In genomic region chr3:132085112-132085822, GRCm38 (mm10) we compare ENCODE assay signal across 8 mouse cellular contexts. TPM values are rescaled to one million over a fixed set of nuclear protein-coding genes. Genes with fewer than 3 reads are reported as not detected.
A peak's percentile ranks its signal among the peaks of the same experiment; 100 is the strongest.
DNase-seq lines count a peak whose midpoint lies in the region; ATAC-seq lines count a peak whose summit lies in the region.

Dkk2 (plus strand) TSS chr3:132085292.

- H3K9ac ChIP-seq in hindbrain, embryonic 13.5 days = peak within 1 kb of the TSS; percentile 66
- peak within 1 kb of the TSS; percentile 44 for H3K9ac ChIP-seq in neural tube, embryonic 15.5 days (replicated peaks)

- H3K27me3 ChIP-seq in embryonic facial prominence, embryonic 10.5 days (replicated peaks; ENCODE audit: low read depth, poor library complexity, severe bottlenecking) = peaks cover 41% of the 10 kb centered on the region
- H3K27me3 ChIP-seq in hindbrain, embryonic 13.5 days = peaks cover 38% of the 10 kb centered on the region
- peaks cover 27% of the 10 kb centered on the region for H3K27me3 ChIP-seq in neural tube, embryonic 15.5 days (replicated peaks)

- WGBS in embryonic facial prominence, embryonic 10.5 days = under 1% methylated on average over 33 of the region's 33 CpGs
- WGBS in hindbrain, embryonic 13.5 days = under 1% methylated on average over 33 of the region's 33 CpGs
- under 1% methylated on average over 33 of the region's 33 CpGs for whole genome bisulfite sequencing in neural tube, embryonic 15.5 days

- peak; percentile 4 to 17 for DNase-seq in layer of hippocampus, postnatal 10 days (ENCODE audit: low spot score in 2 of 2)
- no peak for DNase-seq in layer of hippocampus, adult 9-10 months (ENCODE audit: low spot score)
- DNase-seq in embryonic facial prominence, embryonic 10.5 days (ENCODE audit: low spot score) = peak; percentile 72
- peak; percentile 17 for DNase-seq in liver

- H3K27ac ChIP-seq in embryonic facial prominence, embryonic 10.5 days (replicated peaks) = peak within 1 kb of the TSS; percentile 76
- no peak within 1 kb of the TSS for H3K27ac ChIP-seq in hindbrain, embryonic 13.5 days
- H3K27ac ChIP-seq in neural tube, embryonic 15.5 days (replicated peaks) = no peak within 1 kb of the TSS

- peak within 1 kb of the TSS; percentile 97 for H3K4me2 ChIP-seq in hindbrain, embryonic 13.5 days
- H3K4me2 ChIP-seq in neural tube, embryonic 15.5 days = peak within 1 kb of the TSS; percentile 99

- ATAC-seq in hindbrain, embryonic 13.5 days (ENCODE audit: low FRiP score) = peak; percentile 31; the same call in 1 of the 2 replicates
- ATAC-seq in neural tube, embryonic 15.5 days (ENCODE audit: low FRiP score) = peak; percentile 16; the same call in 1 of the 2 replicates
- no peak for ATAC-seq in frontal cortex, adult (ENCODE audit: low TSS enrichment)
- no peak for ATAC-seq in erythroblast, adult 5-6 weeks (replicated peaks; ENCODE audit: low FRiP score, poor library complexity, severe bottlenecking)

- no peaks in the 10 kb centered on the region for H3K36me3 ChIP-seq in embryonic facial prominence, embryonic 10.5 days (replicated peaks)
- H3K36me3 ChIP-seq in hindbrain, embryonic 13.5 days = no peaks in the 10 kb centered on the region
- no peaks in the 10 kb centered on the region for H3K36me3 ChIP-seq in neural tube, embryonic 15.5 days

- H3K4me1 ChIP-seq in embryonic facial prominence, embryonic 10.5 days = peaks cover 39% of the 10 kb centered on the region
- H3K4me1 ChIP-seq in hindbrain, embryonic 13.5 days (replicated peaks) = peaks cover 41% of the 10 kb centered on the region
- H3K4me1 ChIP-seq in neural tube, embryonic 15.5 days = peaks cover 41% of the 10 kb centered on the region

- peak within 1 kb of the TSS; percentile 66 for H3K4me3 ChIP-seq in embryonic facial prominence, embryonic 10.5 days
- peak within 1 kb of the TSS; percentile 50 for H3K4me3 ChIP-seq in hindbrain, embryonic 13.5 days
- peak within 1 kb of the TSS; percentile 46 for H3K4me3 ChIP-seq in neural tube, embryonic 15.5 days (replicated peaks)

- H3K9me3 ChIP-seq in embryonic facial prominence, embryonic 10.5 days = no peaks in the 10 kb centered on the region
- no peaks in the 10 kb centered on the region for H3K9me3 ChIP-seq in hindbrain, embryonic 13.5 days
- H3K9me3 ChIP-seq in neural tube, embryonic 15.5 days (replicated peaks) = no peaks in the 10 kb centered on the region

RNA-seq across cellular contexts. Expression of gene Dkk2, which starts in this region (rescaled TPM):
- total RNA-seq in layer of hippocampus, postnatal 10 days (2021) = 1 to 10 TPM in 1 of 2 experiments, under 1 TPM in 1; 0.96 to 1.0 TPM
- 5.7 and 12.1 TPM in 2 replicates for polyA plus RNA-seq in embryonic facial prominence, embryonic 10.5 days (2016; fragmentation: Nextera tagmentation; extraction: Ambion mirVana)
- polyA plus RNA-seq in hindbrain, embryonic 13.5 days (2015; fragmentation: Nextera tagmentation; extraction: Ambion mirVana) = 2.4 and 5.7 TPM in 2 replicates
- polyA plus RNA-seq in neural tube, embryonic 15.5 days (2015; fragmentation: Nextera tagmentation; extraction: Ambion mirVana) = 1.9 and 2.9 TPM in 2 replicates
- total RNA-seq in erythroblast, adult 5-6 weeks (2015; ENCODE audit: low replicate concordance) = not detected in 2 replicates
- total RNA-seq in erythroblast, adult 5-6 weeks (2017; ENCODE audit: low replicate concordance) = not detected in 2 replicates

Comparison
In these comparisons a context has a peak if more than half of its experiments do, and no peak if none do; other contexts are left out.
1. ATAC-seq: peak in hindbrain, embryonic 13.5 days (single experiment) and neural tube, embryonic 15.5 days (single experiment); none in frontal cortex, adult (single experiment) and erythroblast, adult 5-6 weeks (single experiment).
2. Peak in every context shown above with its lines, with median percentiles within 50 percentile points of each other: H3K4me3 ChIP-seq.